Mouse (Mus musculus) ES-CJ7 (cell line): Measurements from ENCODE around the gene Pole4.
A peak's percentile ranks its signal among the peaks of the same experiment; 100 is the strongest.

Source experiments
- DNase-seq: peaks from one replicate; pipeline ENCODE4 v3.0.0; 2011; ENCODE audit warnings: low read depth, low spot score

The Pole4 gene

DNA sequence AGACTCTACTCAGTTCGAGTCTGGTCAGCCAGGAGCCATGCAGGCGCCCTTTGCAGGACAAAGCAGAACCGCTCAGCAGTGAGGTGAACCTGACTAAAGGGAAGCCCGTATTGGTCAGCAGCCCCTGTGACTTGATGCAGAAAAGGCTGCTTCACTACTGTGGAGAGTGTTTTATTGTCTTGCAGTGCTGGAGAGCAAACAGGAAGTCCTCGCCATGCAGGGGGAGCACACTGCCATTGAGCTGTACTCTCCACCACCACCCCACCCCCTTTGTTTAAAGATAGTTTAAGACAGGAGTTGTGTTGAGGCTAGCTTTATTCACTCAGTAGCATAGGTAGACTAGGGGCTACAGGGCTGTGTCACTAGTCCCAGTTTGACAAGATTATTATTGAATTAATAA lies at the start of gene Pole4:
Gene Pole4 (minus strand): TSS at position 145 of the 400 bp plus-strand sequence.
- DNase-seq, result peak; percentile 60

DNA sequence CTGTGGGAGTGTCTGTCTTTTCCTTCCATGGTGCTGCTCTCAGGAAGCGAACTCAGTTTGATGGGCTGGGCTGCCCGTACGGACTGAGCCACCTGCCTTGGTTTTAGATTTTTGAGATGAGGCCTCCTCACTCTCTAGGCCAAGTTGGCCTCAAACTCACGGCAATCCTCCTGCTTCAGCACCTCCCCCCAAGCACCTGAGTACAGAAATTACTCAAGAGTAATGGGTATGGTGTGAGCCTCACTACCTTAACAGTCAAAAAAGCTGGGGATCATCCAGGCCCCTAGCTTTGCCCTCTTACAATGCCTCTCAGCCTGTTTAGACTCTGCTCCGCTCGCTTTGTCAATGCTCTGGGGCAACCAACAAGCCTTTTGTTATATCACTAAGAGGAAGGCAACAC lies 49.6 kb upstream of the Pole4 start:
- DNase-seq, result no peak

GRCm38 (mm10) chr6:82753638-82754361 lies 48.6 kb upstream of the Pole4 start:
- DNase-seq, result no peak

DNA sequence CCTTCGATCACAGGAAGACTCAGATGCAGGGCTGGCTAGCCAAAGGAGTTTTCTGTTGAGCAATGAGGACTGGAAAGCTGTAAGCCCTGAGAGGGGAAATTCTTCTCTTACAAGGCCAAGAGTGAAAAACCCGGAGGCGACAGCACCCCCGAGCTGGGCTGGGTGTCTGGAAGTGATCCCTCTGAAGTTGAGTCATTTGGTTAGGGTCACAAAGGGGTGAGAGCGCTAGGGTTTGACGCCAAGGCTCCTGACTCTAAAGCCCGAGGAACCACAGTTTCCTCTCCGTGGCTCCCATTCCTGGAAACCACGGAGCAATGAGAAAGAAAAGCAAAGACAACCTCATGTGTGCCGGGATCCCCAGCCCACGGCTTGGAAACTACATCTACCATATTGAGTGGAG lies 47.9 kb upstream of the Pole4 start:
- no peak for DNase-seq

DNA sequence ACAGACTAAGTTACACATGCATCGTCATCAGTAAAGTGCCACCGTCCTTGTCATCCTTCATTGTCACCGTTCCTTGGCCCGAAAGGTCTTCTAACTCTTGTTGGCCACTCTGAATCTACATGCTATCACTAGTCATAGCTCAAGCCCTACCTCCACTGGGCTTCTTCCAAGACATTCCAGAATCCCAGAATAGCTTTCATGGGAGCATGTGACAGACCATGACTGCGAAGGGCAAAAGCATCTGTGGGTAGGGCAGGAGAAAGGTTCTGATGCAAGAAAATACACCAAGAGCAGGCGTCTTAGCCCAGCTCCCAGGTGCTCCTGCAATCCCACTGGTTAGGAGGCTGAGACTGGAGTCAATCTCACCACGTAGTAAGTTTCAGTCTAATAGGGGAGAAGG lies 46.6 kb upstream of the Pole4 start:
- DNase-seq, result no peak

- DNase-seq, result no peak
These were observed 45.9 kb upstream of the Pole4 start for GRCm38 (mm10) chr6:82751031-82751430.

DNA sequence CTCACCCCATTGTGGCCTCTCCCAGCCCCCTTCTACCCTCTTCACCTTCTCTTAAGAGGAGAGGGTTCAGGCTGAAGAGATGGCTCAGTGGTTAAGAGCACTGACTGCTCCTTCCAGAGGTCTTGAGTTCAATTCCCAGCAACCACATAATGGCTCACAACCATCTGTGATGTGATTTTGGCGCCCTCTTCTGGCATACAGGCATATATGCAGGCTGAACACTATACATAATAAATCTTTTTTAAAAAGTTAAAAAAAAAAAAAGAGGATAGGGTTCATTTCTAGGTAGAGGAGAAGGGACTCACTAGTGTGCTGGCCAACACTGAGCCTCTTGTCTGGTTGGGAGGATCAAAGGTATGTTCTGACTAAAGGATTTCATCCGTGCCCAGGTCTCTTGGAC lies 44.9 kb upstream of the Pole4 start:
- DNase-seq, result peak; percentile 49

- DNase-seq, result no peak
These were observed 43.0 kb upstream of the Pole4 start for GRCm38 (mm10) chr6:82748106-82748672.

DNA sequence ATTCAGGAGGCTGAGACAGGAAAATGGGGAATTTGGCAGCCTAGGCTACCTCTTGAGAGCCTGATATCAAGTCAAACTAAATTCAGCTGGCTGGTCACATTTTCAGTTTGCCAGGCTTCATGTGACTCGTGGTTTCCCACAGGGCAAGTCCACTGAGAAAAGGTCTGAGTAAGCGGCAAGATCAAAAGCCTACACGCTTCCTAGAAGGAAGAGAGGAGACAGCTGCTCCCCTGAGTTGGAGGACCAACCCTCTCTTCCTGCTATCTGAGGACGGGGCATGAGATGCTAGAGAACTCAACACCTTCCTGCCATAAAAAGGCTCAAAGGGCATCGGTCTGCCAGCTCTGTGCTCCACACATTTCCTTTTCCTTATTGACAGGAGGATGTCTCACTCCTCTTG lies 41.9 kb upstream of the Pole4 start:
- no peak for DNase-seq

DNA sequence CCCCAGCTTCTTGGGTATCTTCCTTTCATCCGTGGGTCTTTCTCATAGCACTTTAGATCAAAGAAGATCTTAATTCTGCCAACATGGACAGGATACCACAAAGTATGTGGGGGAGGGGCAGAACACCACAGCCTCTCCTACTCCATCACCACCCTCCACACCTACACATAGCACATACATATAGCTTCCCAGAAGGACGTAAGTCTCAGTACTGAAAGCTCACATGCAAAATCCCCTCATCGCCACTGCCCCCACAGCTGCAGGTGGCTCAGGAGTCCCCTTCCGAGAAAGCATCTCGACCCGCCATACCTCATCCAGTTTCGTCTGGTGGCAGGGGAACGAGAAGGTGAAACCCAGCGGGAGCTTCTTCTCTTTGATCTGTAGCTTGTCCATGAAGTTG lies 39.4 kb upstream of the Pole4 start:
- no peak for DNase-seq

GRCm38 (mm10) chr6:82741518-82741880 lies 36.3 kb upstream of the Pole4 start:
- no peak for DNase-seq

- no peak for DNase-seq
These were observed 35.8 kb upstream of the Pole4 start for GRCm38 (mm10) chr6:82740868-82741517.

DNA sequence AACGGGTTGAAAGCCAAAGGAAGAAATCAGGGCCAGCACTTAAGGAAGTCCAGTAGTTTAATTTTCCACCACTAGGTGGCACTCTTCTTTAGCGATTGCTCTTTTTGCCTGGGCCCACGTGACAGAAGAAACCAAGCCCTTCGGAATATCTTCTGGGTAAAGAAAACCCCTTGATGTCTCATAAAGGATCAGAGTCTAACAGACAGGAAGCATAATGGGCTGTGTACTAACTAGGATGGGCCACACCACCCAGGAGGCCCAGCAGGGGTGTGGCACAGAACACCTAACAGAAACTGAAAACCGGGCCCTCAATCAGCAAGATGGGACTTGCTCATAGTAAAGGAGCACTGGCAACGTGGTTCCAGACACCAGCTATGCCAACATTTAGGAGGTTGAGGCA lies 35.1 kb upstream of the Pole4 start:
- DNase-seq, result peak; percentile 53

DNA sequence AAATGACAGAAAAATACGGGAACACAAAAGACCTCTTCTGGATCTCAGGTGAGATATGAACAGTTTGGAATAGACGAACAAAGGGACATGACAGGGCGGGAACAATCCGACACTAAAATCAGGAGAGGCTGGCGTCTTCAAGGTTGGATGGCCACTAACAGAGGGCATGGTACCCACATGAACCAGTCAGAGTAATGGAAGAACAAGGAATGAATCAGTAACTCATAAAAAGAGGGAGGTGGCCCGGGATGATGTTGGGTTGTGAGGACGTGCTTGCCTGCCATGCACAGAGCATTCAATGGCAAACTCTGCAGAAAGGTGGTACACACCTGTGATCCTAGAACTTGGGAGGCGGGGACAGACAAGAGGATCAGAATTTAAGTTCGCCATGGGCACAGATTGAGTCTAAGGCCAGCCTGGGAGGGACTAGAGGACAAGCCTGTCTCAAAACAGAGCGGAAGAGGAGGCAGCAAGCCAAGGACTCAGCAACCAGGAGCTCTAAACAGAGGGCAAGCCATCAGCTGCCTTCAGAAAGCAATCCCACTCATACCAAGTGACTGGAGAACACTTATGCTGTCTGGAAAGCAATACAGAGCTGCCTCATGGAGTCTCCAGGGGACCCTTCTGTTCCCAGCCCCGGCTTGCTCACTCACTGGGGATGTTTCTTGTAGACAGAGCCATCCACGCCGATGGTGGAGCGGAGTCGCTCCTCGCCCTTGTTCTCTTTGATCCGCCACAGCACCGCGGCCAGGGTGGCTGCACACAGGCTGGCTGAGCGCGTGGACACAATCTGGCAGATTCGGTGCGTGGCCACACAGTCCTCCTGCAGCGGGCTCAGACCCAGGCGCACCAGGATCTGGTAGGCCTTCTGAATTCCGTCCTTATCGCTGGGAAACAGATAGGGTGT lies 32.7 kb upstream of the Pole4 start:
- no peak for DNase-seq

DNA sequence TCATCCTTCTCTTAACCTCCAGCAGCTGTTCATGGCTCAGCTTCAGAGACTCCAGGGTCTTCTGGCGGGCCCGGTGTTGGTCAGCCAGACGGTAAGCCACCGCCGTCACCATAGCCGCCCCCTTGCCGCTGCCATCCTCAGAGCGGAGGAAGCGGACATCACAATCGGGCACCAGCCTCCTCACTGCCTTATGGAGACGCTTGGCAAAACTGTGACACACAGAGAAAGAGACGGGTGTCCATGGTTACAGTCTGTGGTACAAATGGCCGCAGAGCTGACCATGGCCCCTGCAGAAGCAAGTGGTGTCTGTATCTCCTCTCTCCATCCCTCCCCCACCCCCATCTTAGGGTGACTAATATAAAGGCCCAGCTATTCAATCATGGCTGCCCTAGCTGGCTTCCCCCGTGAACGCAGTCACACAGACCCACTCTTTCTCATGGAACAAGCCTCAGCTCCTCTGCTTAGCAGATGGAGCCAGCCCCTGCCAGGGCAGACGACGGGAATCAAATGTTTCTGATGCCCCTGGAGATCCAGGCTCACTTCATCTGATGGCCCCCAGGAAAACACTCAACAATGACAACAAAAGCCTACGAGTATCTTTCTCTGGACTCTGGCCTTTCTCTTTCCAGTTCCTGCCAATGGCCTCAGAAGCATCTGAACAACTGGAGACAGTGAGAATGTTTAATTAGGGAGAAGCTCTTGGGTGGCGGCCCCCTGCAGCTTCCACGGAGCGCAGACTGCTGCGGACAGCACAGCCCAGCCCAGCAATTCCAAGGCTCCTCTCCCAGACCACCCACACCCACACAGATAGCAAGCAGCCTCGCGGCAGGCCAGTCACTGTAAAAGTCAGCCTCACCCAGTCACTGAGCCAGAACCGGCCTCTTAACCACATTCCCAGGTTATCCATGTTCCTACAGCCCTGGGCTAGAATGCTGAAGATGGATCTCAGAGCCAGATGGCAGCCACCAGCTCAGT lies 31.7 kb upstream of the Pole4 start:
- DNase-seq, result no peak

GRCm38 (mm10) chr6:82735347-82735746 lies 30.2 kb upstream of the Pole4 start:
- peak; percentile 71 for DNase-seq

DNA sequence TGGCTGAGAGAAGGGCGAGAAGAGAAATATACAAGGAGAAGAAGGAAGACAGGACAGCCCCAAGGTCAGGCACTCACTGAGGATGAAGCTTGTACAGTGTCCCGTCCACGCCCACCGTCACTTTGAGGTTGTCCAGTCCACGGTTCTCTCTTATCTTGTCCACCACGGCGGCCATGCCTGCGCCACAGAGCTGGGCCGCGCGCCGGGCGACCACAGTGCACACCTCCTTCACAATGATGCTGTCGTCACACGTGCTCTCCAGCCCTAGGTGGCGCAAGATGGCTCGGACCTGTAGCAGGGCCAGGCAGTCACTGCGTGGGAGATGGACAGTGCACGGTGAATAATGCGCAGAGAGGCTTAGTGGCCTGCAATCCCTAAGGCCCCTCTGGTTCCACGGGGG lies 23.5 kb upstream of the Pole4 start:
- DNase-seq, result no peak

DNA sequence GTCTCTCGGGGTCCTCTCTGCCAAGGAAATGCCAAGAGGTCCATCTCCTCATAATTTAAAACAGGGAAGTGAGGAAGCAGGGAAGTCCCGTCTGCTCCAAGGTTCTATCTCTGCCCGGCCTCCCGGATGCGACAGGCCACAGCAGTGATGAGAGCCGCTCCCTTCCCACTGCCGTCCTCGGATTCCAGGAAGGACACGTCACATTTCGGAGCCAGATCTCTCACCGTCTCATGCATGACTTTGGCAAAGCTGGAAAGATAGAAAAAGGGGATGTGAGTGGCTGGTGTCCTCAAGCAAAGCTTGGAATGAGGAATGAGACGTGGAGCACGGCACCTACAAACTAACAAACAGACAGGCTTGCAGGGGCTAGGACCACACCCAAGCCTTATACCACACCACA lies 22.0 kb upstream of the Pole4 start:
- DNase-seq, result no peak

DNA sequence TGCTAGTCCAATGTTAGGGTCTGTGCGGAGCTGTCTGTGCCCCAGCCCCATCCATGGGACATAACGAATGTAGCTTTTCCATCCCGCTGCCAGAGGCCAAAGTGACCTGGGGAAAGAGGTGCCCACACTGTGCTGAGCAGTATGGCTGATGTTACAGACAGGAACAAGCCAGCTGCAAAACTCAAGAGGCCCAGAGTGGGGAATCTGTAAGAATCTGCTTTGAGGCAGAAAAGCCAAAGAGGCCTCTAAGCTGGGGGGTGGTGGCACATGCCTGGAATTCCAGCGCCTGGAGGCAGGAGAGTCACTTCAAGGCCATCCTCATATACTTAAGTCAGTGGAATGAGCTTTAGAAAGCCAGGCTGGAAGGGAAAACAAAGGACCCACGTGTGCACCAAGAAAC lies 18.2 kb upstream of the Pole4 start:
- DNase-seq, result peak; percentile 92

DNA sequence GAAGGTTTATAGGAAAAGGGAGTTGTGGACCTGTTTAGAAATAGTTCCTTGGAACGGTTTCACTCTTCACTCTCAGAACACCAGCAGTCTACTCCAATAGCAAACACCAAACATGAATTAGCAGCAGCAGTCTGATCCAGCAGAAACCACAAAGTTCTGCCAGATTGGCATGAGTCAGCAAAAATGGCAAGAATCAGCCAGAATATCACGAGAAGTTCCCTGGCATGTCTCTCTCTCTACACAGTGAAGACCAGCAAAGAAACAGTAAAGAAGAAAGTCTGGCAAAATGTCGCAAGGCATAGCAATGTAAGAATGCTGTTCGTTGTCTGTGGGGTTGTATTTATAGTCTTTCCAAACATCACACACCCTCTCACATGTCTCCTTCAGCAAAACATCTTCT lies 11.0 kb upstream of the Pole4 start:
- DNase-seq, result no peak

DNA sequence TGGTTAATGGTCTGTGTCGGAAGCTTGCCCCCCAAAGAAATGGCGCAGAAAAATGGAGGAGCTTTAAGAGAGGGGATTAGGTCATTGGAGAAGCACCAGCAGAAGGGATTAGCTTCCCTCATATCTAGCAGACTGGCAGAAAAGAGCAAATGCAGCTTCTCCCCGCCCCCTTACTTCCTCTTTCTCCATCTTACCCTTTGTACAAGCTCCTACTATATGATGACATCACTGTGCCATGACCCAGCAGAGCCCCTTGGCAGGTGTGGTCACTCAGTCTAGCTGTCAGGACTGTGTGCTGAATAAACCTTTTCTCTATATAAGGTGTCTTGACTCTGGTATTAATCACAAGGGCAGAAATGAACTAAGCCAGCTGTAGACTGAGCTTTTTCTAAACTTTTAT lies 10.5 kb upstream of the Pole4 start:
- no peak for DNase-seq
